Mouse (Mus musculus): ENCODE data around the gene Lamb3. TPM values are rescaled to one million over a fixed set of nuclear protein-coding genes. Genes with fewer than 3 reads are reported as not detected.
A peak's percentile ranks its signal among the peaks of the same experiment; 100 is the strongest.

Gene Lamb3
- polyA plus RNA-seq, 1 experiment from 2014 or later, result 0.63 TPM

DNA sequence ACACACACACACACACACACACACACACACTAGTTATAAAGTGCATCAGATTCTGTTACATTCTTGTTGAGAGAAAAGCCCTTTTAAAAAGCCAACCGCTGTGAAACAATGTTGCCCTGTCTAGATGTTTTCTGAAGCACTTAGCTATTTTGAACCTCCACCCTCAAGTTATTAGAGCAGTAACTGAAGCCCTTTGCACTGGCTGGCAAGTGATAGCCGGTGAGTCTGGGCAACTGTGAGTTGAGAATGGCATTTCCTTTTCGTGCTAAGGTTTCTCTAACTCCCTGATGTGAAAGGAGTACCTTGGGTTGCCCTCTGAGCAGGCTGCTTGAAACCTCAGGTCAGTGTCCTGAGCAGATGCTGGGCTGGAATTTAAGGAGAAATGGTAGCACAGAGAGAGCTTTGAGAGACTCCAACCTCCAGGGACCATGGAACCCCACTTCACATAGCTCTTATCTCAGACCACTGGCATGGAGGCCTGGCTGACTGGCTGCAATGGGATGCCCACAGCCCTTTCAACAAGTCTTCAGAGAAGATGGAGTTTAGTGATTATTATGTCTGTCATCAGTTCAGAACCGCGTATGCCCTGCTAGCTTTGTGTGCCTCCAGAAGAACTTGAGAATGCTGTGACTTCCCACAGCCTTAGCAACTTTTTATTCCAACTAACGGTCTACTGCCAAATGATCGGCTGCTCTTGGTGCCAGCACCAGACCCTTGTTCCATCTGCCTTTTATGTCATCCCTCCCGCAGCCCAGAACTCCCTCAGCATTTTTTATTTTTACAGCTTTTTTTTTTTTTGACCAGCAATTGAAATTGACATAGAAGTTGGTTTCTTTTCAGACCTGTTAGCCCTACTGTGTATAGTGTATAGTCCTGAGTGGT, 55.8 kb downstream of the Lamb3 start:
- no peak overlapping the region for H3K27ac ChIP-seq (replicated peaks)
- H3K9me3 ChIP-seq (replicated peaks), result no peaks in the 10 kb centered on the region
- no peaks in the 10 kb centered on the region for H3K4me1 ChIP-seq (replicated peaks)
- no peak for ATAC-seq (ENCODE audit: insufficient read depth)
- no peaks in the 10 kb centered on the region for H3K36me3 ChIP-seq (replicated peaks)
- H3K9ac ChIP-seq, result no peak overlapping the region
- H3K27me3 ChIP-seq, result no peaks in the 10 kb centered on the region
- no peak overlapping the region for H3K4me2 ChIP-seq
- H3K4me3 ChIP-seq (replicated peaks), result no peak overlapping the region
- WGBS (ENCODE audit: insufficient replicate concordance), result 51% methylated on average over 8 of the region's 8 CpGs

DNA sequence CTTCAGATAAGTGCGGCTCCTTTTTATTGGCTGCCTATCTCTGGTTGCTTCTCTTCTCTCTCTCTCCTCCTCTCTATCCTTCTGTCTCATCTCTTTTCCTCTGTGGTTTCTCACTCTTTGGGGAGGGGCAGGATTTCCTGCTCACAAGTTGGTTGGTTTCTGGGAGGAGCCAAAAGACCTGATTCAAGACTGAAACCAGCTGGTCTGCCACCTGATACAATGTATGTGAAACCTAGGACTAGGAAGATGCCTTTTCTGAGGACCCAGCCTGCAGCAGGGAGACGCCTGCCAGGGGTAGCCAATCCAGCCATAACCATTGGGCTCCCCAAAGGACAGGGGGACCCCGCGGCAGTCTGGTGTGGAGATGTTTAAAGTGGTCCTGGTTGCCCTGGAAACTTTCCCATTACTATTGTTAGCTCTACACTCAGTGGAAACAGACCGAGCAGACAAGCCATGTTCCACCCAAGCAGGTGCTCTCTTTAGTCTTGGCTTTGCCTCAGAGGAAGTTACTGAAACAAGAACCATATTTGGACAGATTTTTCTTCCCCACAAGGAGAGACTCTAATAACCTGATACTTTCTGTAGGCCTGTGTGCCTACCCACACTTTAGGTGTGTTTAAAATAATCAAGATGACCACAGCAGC, 56.6 kb downstream of the Lamb3 start, which contains the start of gene Hsd11b1:
Gene Hsd11b1 (minus strand): TSS at position 121 of the 644 bp plus-strand sequence.
- Histone ChIP-seq H3K9ac (no peak within 1 kb of the TSS), H3K4me3 (replicated peaks) (no peak within 1 kb of the TSS), H3K4me2 (no peak within 1 kb of the TSS), H3K27me3 (no peaks in the 10 kb centered on the region), H3K36me3 (replicated peaks) (no peaks in the 10 kb centered on the region), H3K4me1 (replicated peaks) (no peaks in the 10 kb centered on the region), H3K9me3 (replicated peaks) (no peaks in the 10 kb centered on the region), H3K27ac (replicated peaks) (no peak within 1 kb of the TSS)
- 34% methylated on average over 5 of the region's 5 CpGs for WGBS (ENCODE audit: insufficient replicate concordance)
- no peak for ATAC-seq (ENCODE audit: insufficient read depth)

- no peaks in the 10 kb centered on the region for H3K4me1 ChIP-seq (replicated peaks)
- no peaks in the 10 kb centered on the region for H3K36me3 ChIP-seq (replicated peaks)
- no peak overlapping the region for H3K9ac ChIP-seq
- no peak for ATAC-seq (ENCODE audit: insufficient read depth)
- no peaks in the 10 kb centered on the region for H3K9me3 ChIP-seq (replicated peaks)
- H3K4me2 ChIP-seq, result no peak overlapping the region
- H3K4me3 ChIP-seq (replicated peaks), result no peak overlapping the region
- no peaks in the 10 kb centered on the region for H3K27me3 ChIP-seq
- H3K27ac ChIP-seq (replicated peaks), result no peak overlapping the region
Measured at GRCm38 (mm10) chr1:193265734-193266133, 58.2 kb downstream of the Lamb3 start.

DNA sequence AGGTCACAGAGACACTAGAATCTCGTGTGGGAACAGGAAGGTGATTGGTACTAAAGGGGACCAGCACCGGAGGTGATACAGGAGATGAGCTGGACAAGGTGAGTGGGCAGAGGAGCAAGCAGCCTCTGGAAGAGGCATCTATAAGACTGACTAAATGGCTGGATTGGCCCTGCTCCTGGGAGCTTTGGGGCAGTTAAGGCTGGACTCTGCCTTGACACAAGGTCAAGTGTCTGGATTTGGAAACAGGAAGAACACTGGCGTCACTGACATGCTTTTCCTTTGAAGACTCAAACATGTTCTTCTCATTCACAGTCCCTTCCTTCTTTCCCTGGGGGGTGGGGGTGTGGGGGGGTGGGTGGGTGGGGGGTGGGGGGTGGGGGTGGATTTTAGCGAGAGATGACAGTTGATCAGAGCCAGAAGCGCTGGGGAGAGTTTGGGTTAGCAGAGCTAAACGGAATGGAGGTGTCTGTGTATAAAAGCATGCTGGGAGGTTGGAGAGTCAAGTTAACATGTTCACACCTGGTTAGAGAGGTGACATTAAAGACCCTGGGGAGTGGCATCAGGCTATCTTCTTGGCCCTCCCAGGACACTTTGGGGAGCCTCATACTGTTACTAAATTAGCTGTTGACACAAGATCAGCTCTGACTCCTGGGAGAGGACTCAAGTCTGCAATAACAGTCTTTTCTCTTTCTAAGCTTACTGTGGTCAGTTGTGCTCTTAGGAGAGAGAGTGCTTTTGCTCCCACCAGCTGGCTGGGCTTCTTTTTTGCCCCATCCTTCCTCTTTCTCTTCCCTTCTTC, 63.7 kb downstream of the Lamb3 start:
- ATAC-seq (ENCODE audit: insufficient read depth), result no peak
- Histone ChIP-seq H3K27me3 (no peaks in the 10 kb centered on the region), H3K4me1 (replicated peaks) (peaks cover 12% of the 10 kb centered on the region; the same call in 1 of the 2 replicates), H3K4me2 (peak overlapping the region; percentile 50), H3K9me3 (replicated peaks) (no peaks in the 10 kb centered on the region), H3K27ac (replicated peaks) (peak overlapping the region; percentile 69), H3K4me3 (replicated peaks) (peak overlapping the region; percentile 55), H3K36me3 (replicated peaks) (no peaks in the 10 kb centered on the region), H3K9ac (no peak overlapping the region)
- WGBS (ENCODE audit: insufficient replicate concordance), result 32% methylated on average over 6 of the region's 6 CpGs

DNA sequence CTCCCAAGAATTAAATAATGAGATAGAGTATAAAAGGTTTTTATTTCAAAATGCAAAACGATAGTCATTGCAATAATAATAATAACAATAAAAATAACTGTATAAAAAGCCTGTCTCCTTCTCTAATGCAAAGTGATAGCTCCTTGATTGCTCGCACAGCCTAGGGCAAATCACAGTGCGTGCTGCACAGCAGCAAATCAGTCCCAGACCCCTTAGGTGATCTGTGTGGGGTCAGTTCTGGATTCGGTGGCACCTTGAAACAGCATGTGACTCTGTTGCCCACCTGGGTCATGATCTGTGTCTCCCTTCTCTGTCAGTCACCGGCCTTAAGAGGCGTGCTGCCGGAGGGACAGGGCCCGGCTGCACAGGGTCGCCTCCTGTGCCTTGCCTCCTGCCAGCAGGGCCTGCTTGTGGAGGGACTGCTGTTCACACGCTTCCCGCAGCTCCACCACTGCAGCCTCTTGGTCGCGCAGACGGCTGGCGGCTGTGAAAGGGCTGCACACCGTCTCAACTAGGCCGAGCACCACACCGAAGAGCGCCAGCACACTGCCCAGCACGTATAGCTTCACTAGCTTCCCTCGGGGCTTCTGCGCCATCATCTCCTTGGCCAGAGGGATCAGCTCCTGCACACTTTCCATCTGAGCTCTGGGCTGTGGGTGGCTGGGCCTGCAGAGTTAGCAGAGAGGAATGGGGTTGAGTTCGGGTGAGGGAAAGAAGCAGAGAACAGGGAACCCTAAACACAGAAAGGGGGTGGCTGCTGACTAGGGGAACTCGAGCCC, 64.8 kb downstream of the Lamb3 start:
- H3K9me3 ChIP-seq (replicated peaks), result no peaks in the 10 kb centered on the region
- H3K36me3 ChIP-seq (replicated peaks), result no peaks in the 10 kb centered on the region
- H3K27ac ChIP-seq (replicated peaks), result peak overlapping the region; percentile 69
- no peaks in the 10 kb centered on the region for H3K27me3 ChIP-seq
- ATAC-seq (ENCODE audit: insufficient read depth), result 0 out of 2 replicates have a peak, but pooled peaks have one; percentile 1
- peak overlapping the region; percentile 55 for H3K4me3 ChIP-seq (replicated peaks)
- peaks cover 12% of the 10 kb centered on the region; the same call in 1 of the 2 replicates for H3K4me1 ChIP-seq (replicated peaks)
- WGBS (ENCODE audit: insufficient replicate concordance), result 42% methylated on average over 24 of the region's 24 CpGs
- H3K9ac ChIP-seq, result peak overlapping the region; percentile 36
- peak overlapping the region; percentile 50 for H3K4me2 ChIP-seq

DNA sequence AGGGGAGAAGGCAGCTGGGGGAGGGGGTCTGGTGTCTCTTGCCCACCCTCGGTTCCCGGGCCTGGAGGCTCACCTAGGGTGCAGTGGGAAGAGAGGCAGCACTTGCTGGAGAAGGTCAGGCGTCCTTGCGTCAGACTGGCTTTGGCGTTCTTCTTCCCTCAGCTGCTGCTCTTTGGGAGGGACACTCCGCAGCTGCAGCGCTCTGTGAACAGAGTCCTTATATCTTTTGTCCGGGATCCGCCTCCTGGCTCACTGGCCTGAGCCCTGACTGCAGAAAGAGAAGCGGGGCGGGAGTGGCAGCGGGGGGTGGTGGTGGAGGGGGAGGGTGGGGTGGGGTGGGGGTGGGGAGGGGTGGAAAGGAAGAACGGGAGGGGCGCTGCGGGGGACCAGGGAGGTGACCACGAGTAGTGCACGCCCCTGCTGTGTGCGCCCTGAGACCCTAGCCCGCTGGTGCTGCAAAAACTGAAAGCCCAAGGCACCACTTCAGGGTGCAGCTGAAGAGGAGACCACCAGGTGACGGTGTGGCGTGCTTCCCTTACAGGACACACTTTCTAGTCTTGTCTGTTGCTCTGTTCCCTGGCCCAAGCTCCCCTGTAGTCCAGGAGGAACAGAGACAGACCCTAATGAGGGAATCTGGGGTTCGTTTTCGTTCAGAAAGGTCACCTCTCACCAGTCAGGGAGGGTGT, 65.6 kb downstream of the Lamb3 start, which contains the start of gene G0s2:
Gene G0s2 (minus strand): TSS at position 302 of the 686 bp plus-strand sequence.
- Histone ChIP-seq H3K9ac (peak within 1 kb of the TSS; percentile 36), H3K27me3 (no peaks in the 10 kb centered on the region), H3K9me3 (replicated peaks) (no peaks in the 10 kb centered on the region), H3K36me3 (replicated peaks) (no peaks in the 10 kb centered on the region), H3K4me3 (replicated peaks) (peak within 1 kb of the TSS; percentile 55), H3K4me2 (peak within 1 kb of the TSS; percentile 50), H3K27ac (replicated peaks) (peak within 1 kb of the TSS; percentile 77), H3K4me1 (replicated peaks) (peaks cover 15% of the 10 kb centered on the region; the same call in 1 of the 2 replicates)
- WGBS (ENCODE audit: insufficient replicate concordance), result 2% methylated on average over 22 of the region's 23 CpGs
- peak; percentile 73 for ATAC-seq (ENCODE audit: insufficient read depth)

DNA sequence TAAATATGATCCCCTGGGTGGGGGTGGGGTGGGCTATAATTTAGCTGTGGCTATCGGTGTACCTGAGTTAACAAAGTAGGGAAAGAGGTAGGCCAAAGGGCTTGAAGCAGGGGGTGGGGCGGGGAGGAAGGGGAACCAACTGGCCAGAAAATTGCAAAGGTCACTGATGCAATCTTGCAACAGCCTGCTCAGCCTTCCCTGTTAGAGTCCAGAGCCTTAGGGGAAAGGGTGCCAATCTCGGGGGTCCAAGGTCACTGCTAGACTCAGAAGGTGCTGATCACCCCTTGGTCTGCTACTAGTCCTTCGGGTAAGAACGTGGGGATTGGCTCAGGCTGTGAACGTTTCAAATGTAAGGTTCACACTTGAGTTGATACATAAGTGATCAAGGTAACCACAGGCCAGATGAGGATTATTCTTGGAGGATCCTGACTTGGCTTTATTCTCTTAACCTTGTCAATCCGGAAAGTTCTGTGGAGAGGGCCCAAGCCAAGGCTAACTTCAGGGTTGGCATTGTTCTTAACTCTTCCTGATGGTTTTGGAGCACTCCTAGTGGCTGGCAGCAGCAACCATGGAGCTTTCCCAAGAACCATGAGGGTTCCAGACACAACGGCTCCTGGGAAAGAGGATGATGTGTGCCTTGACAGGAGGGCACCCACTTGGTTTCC, 67.0 kb downstream of the Lamb3 start:
- H3K4me1 ChIP-seq (replicated peaks), result peaks cover 22% of the 10 kb centered on the region
- H3K4me3 ChIP-seq (replicated peaks), result no peak overlapping the region
- WGBS (ENCODE audit: insufficient replicate concordance), result 45% methylated on average over 8 of the region's 8 CpGs
- peak; percentile 14; the same call in 1 of the 2 replicates for ATAC-seq (ENCODE audit: insufficient read depth)
- H3K9ac ChIP-seq, result no peak overlapping the region
- peak overlapping the region; percentile 51 for H3K27ac ChIP-seq (replicated peaks)
- no peaks in the 10 kb centered on the region for H3K9me3 ChIP-seq (replicated peaks)
- H3K27me3 ChIP-seq, result no peaks in the 10 kb centered on the region
- peak overlapping the region; percentile 27; the same call in 1 of the 2 replicates for H3K4me2 ChIP-seq
- no peaks in the 10 kb centered on the region for H3K36me3 ChIP-seq (replicated peaks)

DNA sequence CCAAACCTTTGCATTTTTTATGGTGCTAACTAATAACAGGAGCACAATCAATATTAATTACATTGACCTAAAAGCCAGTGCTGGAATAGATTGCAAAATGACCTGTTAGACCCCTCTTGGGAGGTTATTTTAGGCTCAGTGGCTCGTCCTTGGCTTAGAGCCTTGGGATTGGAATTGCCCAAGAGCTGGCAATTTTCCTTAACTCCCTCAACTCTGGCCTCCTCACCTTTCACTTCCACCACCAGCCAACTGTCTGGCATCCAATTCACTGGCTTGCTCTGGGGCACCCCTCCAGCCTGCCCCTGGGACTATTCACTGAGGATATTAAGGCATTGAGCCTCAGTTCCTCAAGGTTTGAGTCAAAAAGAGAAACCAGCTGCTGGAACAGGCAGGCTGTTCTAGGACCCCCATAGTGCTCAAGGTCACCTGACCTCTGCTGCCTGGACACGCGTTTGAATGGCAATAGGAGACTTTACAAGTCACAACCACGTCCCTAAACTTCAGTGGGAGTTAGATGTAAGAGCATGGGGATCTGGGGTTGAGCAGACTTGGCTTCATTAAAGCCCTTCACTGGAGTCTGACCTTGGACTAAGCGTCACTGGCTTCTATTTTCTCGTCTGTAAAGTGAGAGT, 71.0 kb downstream of the Lamb3 start:
- Histone ChIP-seq H3K9ac (no peak overlapping the region), H3K27me3 (no peaks in the 10 kb centered on the region), H3K4me1 (replicated peaks) (peaks cover 19% of the 10 kb centered on the region), H3K27ac (replicated peaks) (no peak overlapping the region), H3K4me2 (no peak overlapping the region), H3K36me3 (replicated peaks) (no peaks in the 10 kb centered on the region), H3K9me3 (replicated peaks) (no peaks in the 10 kb centered on the region), H3K4me3 (replicated peaks) (no peak overlapping the region)
- ATAC-seq (ENCODE audit: insufficient read depth), result no peak
- 35% methylated on average over 6 of the region's 6 CpGs for WGBS (ENCODE audit: insufficient replicate concordance)

DNA sequence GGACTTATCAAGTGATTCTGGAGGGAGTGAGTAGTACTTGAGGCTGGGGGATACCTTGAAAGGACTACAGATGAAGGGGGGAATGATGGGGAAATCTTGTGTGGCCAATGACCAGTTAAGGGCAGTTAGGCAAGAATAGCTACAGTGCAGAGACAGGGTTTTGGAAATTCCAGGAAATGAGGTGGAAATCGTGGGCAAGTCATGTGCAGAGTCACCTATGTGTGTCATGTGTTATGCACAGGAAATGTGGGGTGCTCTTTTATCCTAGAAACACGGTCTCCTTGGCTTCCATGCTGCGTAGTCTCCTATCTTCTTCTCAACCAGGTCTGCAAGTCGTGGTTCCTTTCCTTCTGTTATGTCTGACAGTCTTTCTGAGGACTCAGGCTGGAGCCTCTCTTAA, 72.0 kb downstream of the Lamb3 start:
- Histone ChIP-seq H3K9me3 (replicated peaks) (no peaks in the 10 kb centered on the region), H3K4me2 (no peak overlapping the region), H3K27ac (replicated peaks) (no peak overlapping the region), H3K27me3 (no peaks in the 10 kb centered on the region), H3K4me3 (replicated peaks) (no peak overlapping the region), H3K36me3 (replicated peaks) (no peaks in the 10 kb centered on the region), H3K4me1 (replicated peaks) (peaks cover 23% of the 10 kb centered on the region), H3K9ac (no peak overlapping the region)
- ATAC-seq (ENCODE audit: insufficient read depth), result no peak
- WGBS (ENCODE audit: insufficient replicate concordance), result 35% methylated on average over 4 of the region's 4 CpGs
